13 mouse cellular contexts compared by ENCODE assay signal in genomic region chr17:45754186-45754862, GRCm38 (mm10). TPM values are rescaled to one million over a fixed set of nuclear protein-coding genes. Genes with fewer than 3 reads are reported as not detected.
A peak's percentile ranks its signal among the peaks of the same experiment; 100 is the strongest.
DNase-seq lines count a peak whose midpoint lies in the region; ATAC-seq lines count a peak whose summit lies in the region.
"Had no signal": no experiment of that assay in that cellular context is flagged by ENCODE, and none has a peak within 500 bp of the region (broad histone marks: within the 10 kb centered on the region; RNA-seq: fewer than 3 reads in every experiment).

No protein-coding gene starts in this region.

- no peak for ATAC-seq in hindbrain, embryonic 13.5 days (ENCODE audit: low FRiP score)
- ATAC-seq in forebrain, embryonic 14.5 days, result peak; percentile 87
- no peak for ATAC-seq in inflammation-experienced regulatory T-cells, adult 6 months
- ATAC-seq: activated CD4-positive, CD25-positive, alpha-beta regulatory T cell, adult 4 months had no signal

- H3K4me2 ChIP-seq in hindbrain, embryonic 13.5 days, result no peak overlapping the region
- H3K4me2 ChIP-seq in forebrain, embryonic 14.5 days (ENCODE audit: low read length), result no peak overlapping the region
- H3K4me2 ChIP-seq: embryonic facial prominence, embryonic 15.5 days had no signal

- 0 out of 2 replicates have a peak, but pooled peaks cover 2% of the 10 kb centered on the region for H3K9me3 ChIP-seq in hindbrain, embryonic 10.5 days
- H3K9me3 ChIP-seq in hindbrain, embryonic 13.5 days, result no peaks in the 10 kb centered on the region
- H3K9me3 ChIP-seq in forebrain, embryonic 14.5 days (replicated peaks; ENCODE audit: control insufficient read depth, low read length), result no peaks in the 10 kb centered on the region
- no peaks in the 10 kb centered on the region for H3K9me3 ChIP-seq in heart, embryonic 10.5 days
- H3K9me3 ChIP-seq: embryonic facial prominence, embryonic 15.5 days had no signal

- WGBS in hindbrain, embryonic 10.5 days, result 83% methylated on average over 13 of the region's 13 CpGs
- WGBS in hindbrain, embryonic 13.5 days, result 80% methylated on average over 13 of the region's 13 CpGs
- WGBS in forebrain, embryonic 14.5 days, result 66% methylated on average over 13 of the region's 13 CpGs
- WGBS in heart, embryonic 10.5 days, result 78% methylated on average over 13 of the region's 13 CpGs

- no peaks in the 10 kb centered on the region for H3K36me3 ChIP-seq in hindbrain, embryonic 10.5 days
- no peaks in the 10 kb centered on the region for H3K36me3 ChIP-seq in hindbrain, embryonic 13.5 days
- H3K36me3 ChIP-seq in forebrain, embryonic 14.5 days (ENCODE audit: control insufficient read depth, insufficient read depth, low read length), result no peaks in the 10 kb centered on the region
- H3K36me3 ChIP-seq in heart, embryonic 10.5 days, result no peaks in the 10 kb centered on the region
- H3K36me3 ChIP-seq: embryonic facial prominence, embryonic 15.5 days had no signal

- no peaks in the 10 kb centered on the region for H3K27me3 ChIP-seq in hindbrain, embryonic 10.5 days (ENCODE audit: insufficient read depth, poor library complexity, severe bottlenecking)
- no peaks in the 10 kb centered on the region for H3K27me3 ChIP-seq in hindbrain, embryonic 13.5 days
- no peaks in the 10 kb centered on the region for H3K27me3 ChIP-seq in forebrain, embryonic 14.5 days (replicated peaks; ENCODE audit: control insufficient read depth, insufficient read depth, low read length)
- H3K27me3 ChIP-seq in heart, embryonic 10.5 days (ENCODE audit: insufficient read depth, poor library complexity, severe bottlenecking), result peaks cover 22% of the 10 kb centered on the region
- H3K27me3 ChIP-seq: embryonic facial prominence, embryonic 15.5 days had no signal

- peak overlapping the region; percentile 31; the same call in 1 of the 2 replicates for H3K27ac ChIP-seq in hindbrain, embryonic 10.5 days
- H3K27ac ChIP-seq in hindbrain, embryonic 13.5 days, result no peak overlapping the region
- no peak overlapping the region for H3K27ac ChIP-seq in forebrain, embryonic 14.5 days (ENCODE audit: low read depth, low read length)
- no peak overlapping the region for H3K27ac ChIP-seq in heart, embryonic 10.5 days
- H3K27ac ChIP-seq: embryonic facial prominence, embryonic 15.5 days; stomach, postnatal 0 days had no signal

- no peak overlapping the region for H3K9ac ChIP-seq in hindbrain, embryonic 13.5 days
- H3K9ac ChIP-seq in forebrain, embryonic 14.5 days (ENCODE audit: low read length), result no peak overlapping the region
- H3K9ac ChIP-seq: embryonic facial prominence, embryonic 15.5 days had no signal

- H3K4me3 ChIP-seq in hindbrain, embryonic 10.5 days, result no peak overlapping the region
- H3K4me3 ChIP-seq in hindbrain, embryonic 13.5 days, result no peak overlapping the region
- H3K4me3 ChIP-seq in forebrain, embryonic 14.5 days (ENCODE audit: low read depth, low read length), result no peak overlapping the region
- no peak overlapping the region for H3K4me3 ChIP-seq in heart, embryonic 10.5 days
- H3K4me3 ChIP-seq: embryonic facial prominence, embryonic 15.5 days had no signal

- DNase-seq in hindbrain, embryonic 10.5 days (ENCODE audit: low spot score), result no peak
- peak; percentile 82 for DNase-seq in forebrain, embryonic 14.5 days (ENCODE audit: low spot score)
- DNase-seq in layer of hippocampus, postnatal 25 days (ENCODE audit: extremely low spot score in 1 of 2, low spot score in 1 of 2), result peak; percentile 68 to 69
- peak; percentile 52 to 79 for DNase-seq in right cerebral cortex, adult 2 months (ENCODE audit: low spot score in 2 of 2)
- DNase-seq in heart, embryonic 10.5 days (ENCODE audit: low spot score), result no peak
- DNase-seq in urinary bladder, postnatal 14 days (ENCODE audit: low spot score), result no peak
- DNase-seq: lung, postnatal 10 days had no signal

- peaks cover 23% of the 10 kb centered on the region for H3K4me1 ChIP-seq in hindbrain, embryonic 10.5 days (replicated peaks)
- H3K4me1 ChIP-seq in hindbrain, embryonic 13.5 days (replicated peaks), result peaks cover 11% of the 10 kb centered on the region; the same call in 1 of the 2 replicates
- no peaks in the 10 kb centered on the region for H3K4me1 ChIP-seq in forebrain, embryonic 14.5 days (ENCODE audit: control insufficient read depth, insufficient read depth, low read length)
- H3K4me1 ChIP-seq in heart, embryonic 10.5 days, result peaks cover under 1% of the 10 kb centered on the region; the same call in 1 of the 2 replicates

RNA-seq across cellular contexts. Expression of gene 1600014C23Rik, which starts 20.7 kb away (rescaled TPM):
- 0.58 and 0.67 TPM in 2 replicates for polyA plus RNA-seq in hindbrain, embryonic 10.5 days (2016; fragmentation: Nextera tagmentation; extraction: Ambion mirVana)
- not detected in 2 replicates for polyA plus RNA-seq in hindbrain, embryonic 13.5 days (2015; fragmentation: Nextera tagmentation; extraction: Ambion mirVana)
- 0.38 TPM in 1 of 2 replicates, not detected in the other for polyA plus RNA-seq in forebrain, embryonic 14.5 days (2014; fragmentation: Nextera tagmentation; extraction: Ambion mirVana)
- total RNA-seq in layer of hippocampus, postnatal 25 days (2021), result under 1 TPM in 1 of 2 experiments, not detected in 1; 0.59 TPM
- polyA plus RNA-seq in heart, embryonic 10.5 days (2016; fragmentation: Nextera tagmentation; extraction: Ambion mirVana), result 0.62 TPM in 1 of 2 replicates, not detected in the other
- polyA plus RNA-seq in inflammation-experienced regulatory T-cells, adult 6 months (2017; shearing (Covaris generic)), result not detected
- polyA plus RNA-seq: activated CD4-positive, CD25-positive, alpha-beta regulatory T cell, adult 4 months; embryonic facial prominence, embryonic 15.5 days; limb, embryonic 11.5 days; stomach, postnatal 0 days had no signal

Comparison
In these comparisons a context has a peak if more than half of its experiments do, and no peak if none do; other contexts are left out.
1. DNase-seq: peak in forebrain, embryonic 14.5 days (single experiment), layer of hippocampus, postnatal 25 days (2 of 2) and right cerebral cortex, adult 2 months (2 of 2); none in hindbrain, embryonic 10.5 days (single experiment), heart, embryonic 10.5 days (single experiment) and urinary bladder, postnatal 14 days (single experiment).